Mouse (Mus musculus): ENCODE measurements around the gene Psme3. TPM values are rescaled to one million over a fixed set of nuclear protein-coding genes. Genes with fewer than 3 reads are reported as not detected.

Gene Psme3
- total and polyA plus RNA-seq, 2 experiments from 2014 or later = 74.0 to 76.5 TPM

DNA sequence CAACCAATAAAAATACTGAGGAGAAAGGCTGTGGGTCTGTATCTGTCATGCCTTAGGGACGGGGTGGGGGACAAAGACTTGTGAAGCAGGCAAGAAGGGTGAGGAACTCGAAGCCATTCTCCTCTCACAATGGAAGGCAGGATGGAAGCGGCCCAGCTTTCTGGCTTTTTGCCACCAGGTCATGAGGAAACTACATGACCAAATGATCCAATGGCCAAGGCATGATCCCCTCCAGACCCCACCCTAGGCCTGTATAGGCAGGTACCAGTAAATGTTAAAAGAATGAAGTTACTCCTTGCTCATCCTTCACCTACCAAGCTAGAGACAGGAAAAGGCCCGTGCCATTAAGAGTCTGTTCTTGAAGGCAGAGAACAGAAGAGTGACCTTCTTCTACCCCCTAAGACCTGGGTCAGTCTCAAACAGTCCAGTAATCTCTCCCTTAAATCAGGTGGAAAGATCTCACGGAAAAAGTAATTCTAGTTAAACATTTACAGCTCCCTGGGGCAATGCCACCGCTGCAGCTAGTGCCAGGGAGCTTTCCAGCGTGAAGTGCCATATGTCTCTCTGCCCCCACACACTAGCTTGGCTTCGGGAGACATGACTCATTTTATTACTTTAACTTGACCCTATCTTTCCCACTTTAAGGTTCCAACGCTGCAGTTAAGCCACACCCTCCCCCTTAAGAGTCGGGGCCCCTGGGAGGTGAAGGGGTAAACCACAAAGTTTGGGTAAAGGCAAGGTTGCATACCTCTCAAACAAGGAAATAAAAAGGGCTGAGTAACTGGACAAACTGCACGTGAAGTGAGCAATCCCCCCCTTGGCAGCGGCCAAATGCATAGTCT lies 38.4 kb upstream of the Psme3 start:
- WGBS = 83% methylated on average over 12 of the region's 12 CpGs
- Histone ChIP-seq H3K9ac (replicated peaks; ENCODE audit: low read length, poor library complexity, severe bottlenecking) (0 out of 2 replicates have a peak overlapping the region, but pooled peaks have one; percentile 84), H3K4me2 (ENCODE audit: low read depth, low read length, poor library complexity, severe bottlenecking) (peak overlapping the region; percentile 61), H3K4me1 (ENCODE audit: insufficient read depth, low read length) (peaks cover 16% of the 10 kb centered on the region; the same call in 1 of the 2 replicates), H3K9me3 (ENCODE audit: low read length) (no peaks in the 10 kb centered on the region), H3K36me3 (ENCODE audit: insufficient read depth, low read length) (no peaks in the 10 kb centered on the region), H3K27me3 (ENCODE audit: insufficient read depth, low read length) (no peaks in the 10 kb centered on the region), H3K27ac (ENCODE audit: low read depth, low read length) (no peak overlapping the region), H3K4me3 (ENCODE audit: low read depth, low read length) (peak overlapping the region; percentile 69)
- no peak for TF ChIP-seq CTCF (IDR thresholded peaks at IDR 0.05)
- ATAC-seq (ENCODE audit: low FRiP score) (no peak), DNase-seq (ENCODE audit: low spot score) (no peak)

DNA sequence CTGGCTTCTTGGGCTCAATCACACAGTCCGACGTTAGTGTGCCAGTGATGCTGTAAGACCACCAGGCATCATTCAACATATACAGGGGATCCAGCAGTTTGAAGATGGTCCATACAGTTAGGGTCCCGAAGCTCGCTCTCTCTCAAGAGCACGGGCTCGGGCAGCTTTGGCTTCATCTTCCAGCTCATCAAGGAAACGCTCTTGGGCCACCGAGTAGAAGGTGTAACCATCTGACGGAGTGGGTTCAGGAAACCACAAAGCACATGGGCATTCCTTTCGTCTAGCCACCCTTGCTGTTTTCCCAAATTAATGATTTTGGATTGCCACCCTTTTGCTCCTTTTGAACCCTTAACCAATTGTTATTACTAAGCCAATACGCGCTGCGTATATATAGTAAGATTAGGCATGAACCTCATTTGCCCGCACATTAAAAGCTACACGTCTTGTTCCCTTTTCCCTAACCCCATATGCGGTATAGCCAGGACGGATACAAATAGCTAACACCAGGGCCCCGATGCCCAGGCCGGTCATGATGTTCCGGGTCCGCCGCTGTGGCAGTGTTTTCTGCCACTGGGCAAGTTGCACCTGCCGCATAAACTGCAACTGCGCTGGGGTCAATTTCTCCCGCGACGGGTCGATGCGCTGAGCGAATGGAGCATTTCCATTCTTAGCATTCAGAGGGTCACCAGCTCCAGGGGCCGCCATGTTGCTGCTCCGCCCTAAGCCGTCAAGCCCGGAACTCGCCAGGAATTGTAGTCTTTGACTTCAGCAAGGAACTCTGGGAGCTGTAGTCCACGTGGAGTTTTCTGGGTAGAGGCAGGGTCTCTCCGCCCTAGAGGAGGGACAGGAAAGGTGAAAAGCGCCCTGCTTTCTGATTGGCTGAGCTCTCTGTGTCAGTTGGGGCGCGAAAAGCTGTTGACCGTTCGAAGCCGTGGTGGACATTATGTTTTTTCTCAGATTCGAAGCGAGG lies 37.5 kb upstream of the Psme3 start, which contains the start of the genes Cntd1 and Coa3:
Gene Cntd1 (plus strand): TSS at position 790 of the 970 bp plus-strand sequence.
Gene Coa3 (minus strand): TSS at position 892 of the 970 bp plus-strand sequence.
- Histone ChIP-seq H3K4me2 (ENCODE audit: low read depth, low read length, poor library complexity, severe bottlenecking) (peak within 1 kb of the TSS; percentile 61), H3K27ac (ENCODE audit: low read depth, low read length) (peak within 1 kb of the TSS; percentile 79), H3K36me3 (ENCODE audit: insufficient read depth, low read length) (no peaks in the 10 kb centered on the region), H3K9me3 (ENCODE audit: low read length) (no peaks in the 10 kb centered on the region), H3K9ac (replicated peaks; ENCODE audit: low read length, poor library complexity, severe bottlenecking) (peak within 1 kb of the TSS; percentile 84), H3K4me1 (ENCODE audit: insufficient read depth, low read length) (peaks cover 16% of the 10 kb centered on the region; the same call in 1 of the 2 replicates), H3K27me3 (ENCODE audit: insufficient read depth, low read length) (no peaks in the 10 kb centered on the region), H3K4me3 (ENCODE audit: low read depth, low read length) (peak within 1 kb of the TSS; percentile 69)
- TF ChIP-seq CTCF (IDR thresholded peaks at IDR 0.05) = peak; percentile 57
- ATAC-seq (ENCODE audit: low FRiP score) (peak; percentile 93), DNase-seq (ENCODE audit: low spot score) (peak; percentile 97)
- 11% methylated on average over 45 of the region's 45 CpGs for WGBS

DNA sequence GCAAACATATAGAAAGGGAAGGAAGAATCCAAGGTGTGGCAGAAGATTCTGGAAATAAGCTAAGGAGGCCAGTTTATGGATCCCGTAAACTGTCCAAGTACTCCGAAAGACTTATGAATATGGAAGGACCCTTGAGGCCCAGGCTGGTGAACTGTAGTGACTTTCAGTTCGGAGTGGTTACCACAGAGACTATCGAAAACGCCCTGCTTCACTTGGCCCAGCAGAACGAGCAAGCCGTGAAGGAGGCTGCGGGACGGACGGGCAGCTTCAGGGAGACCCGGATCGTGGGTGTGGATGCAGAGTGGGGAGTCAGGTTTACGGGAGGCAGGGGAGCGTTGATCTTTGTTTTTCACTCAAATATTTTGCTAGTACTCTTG lies 36.8 kb upstream of the Psme3 start:
- no peaks in the 10 kb centered on the region for H3K36me3 ChIP-seq (ENCODE audit: insufficient read depth, low read length)
- ATAC-seq (ENCODE audit: low FRiP score) (no peak), DNase-seq (ENCODE audit: low spot score) (no peak)
- H3K4me2 ChIP-seq (ENCODE audit: low read depth, low read length, poor library complexity, severe bottlenecking) = peak overlapping the region; percentile 61
- no peaks in the 10 kb centered on the region for H3K27me3 ChIP-seq (ENCODE audit: insufficient read depth, low read length)
- no peak for TF ChIP-seq CTCF (IDR thresholded peaks at IDR 0.05)
- H3K4me3 ChIP-seq (ENCODE audit: low read depth, low read length) = peak overlapping the region; percentile 69
- 65% methylated on average over 14 of the region's 14 CpGs for WGBS
- no peak overlapping the region; the same call in 1 of the 2 replicates for H3K9ac ChIP-seq (replicated peaks; ENCODE audit: low read length, poor library complexity, severe bottlenecking)
- H3K9me3 ChIP-seq (ENCODE audit: low read length) = no peaks in the 10 kb centered on the region
- H3K27ac ChIP-seq (ENCODE audit: low read depth, low read length) = no peak overlapping the region
- H3K4me1 ChIP-seq (ENCODE audit: insufficient read depth, low read length) = peaks cover 16% of the 10 kb centered on the region; the same call in 1 of the 2 replicates

DNA sequence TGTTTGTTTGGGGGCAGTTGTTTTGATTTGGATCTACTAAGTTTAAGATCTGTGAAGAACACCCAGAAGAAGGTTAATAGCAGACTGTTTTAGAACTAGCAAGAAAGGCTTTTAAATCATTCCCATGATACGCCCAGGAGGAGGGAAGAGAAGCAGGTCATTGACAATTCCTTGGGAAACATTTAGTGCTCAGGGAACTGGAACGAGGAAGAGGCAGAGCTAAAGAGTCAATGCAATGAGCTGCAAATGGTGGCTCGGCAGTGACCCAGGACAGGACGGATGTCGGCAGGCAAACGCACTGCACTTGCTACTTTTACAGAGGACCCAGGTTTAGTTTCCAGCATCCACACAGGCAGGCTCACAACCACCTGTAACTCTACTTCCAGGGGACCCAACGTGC lies 35.2 kb upstream of the Psme3 start:
- H3K36me3 ChIP-seq (ENCODE audit: insufficient read depth, low read length) = 0 out of 2 replicates have a peak, but pooled peaks cover 2% of the 10 kb centered on the region
- H3K4me1 ChIP-seq (ENCODE audit: insufficient read depth, low read length) = peaks cover 16% of the 10 kb centered on the region; the same call in 1 of the 2 replicates
- H3K4me3 ChIP-seq (ENCODE audit: low read depth, low read length) = no peak overlapping the region
- no peaks in the 10 kb centered on the region for H3K9me3 ChIP-seq (ENCODE audit: low read length)
- no peak for TF ChIP-seq CTCF (IDR thresholded peaks at IDR 0.05)
- no peak for DNase-seq (ENCODE audit: low spot score)
- no peak overlapping the region for H3K9ac ChIP-seq (replicated peaks; ENCODE audit: low read length, poor library complexity, severe bottlenecking)
- ATAC-seq (ENCODE audit: low FRiP score) = no peak
- H3K4me2 ChIP-seq (ENCODE audit: low read depth, low read length, poor library complexity, severe bottlenecking) = no peak overlapping the region
- WGBS = 53% methylated on average over 7 of the region's 7 CpGs
- H3K27me3 ChIP-seq (ENCODE audit: insufficient read depth, low read length) = no peaks in the 10 kb centered on the region
- H3K27ac ChIP-seq (ENCODE audit: low read depth, low read length) = no peak overlapping the region

DNA sequence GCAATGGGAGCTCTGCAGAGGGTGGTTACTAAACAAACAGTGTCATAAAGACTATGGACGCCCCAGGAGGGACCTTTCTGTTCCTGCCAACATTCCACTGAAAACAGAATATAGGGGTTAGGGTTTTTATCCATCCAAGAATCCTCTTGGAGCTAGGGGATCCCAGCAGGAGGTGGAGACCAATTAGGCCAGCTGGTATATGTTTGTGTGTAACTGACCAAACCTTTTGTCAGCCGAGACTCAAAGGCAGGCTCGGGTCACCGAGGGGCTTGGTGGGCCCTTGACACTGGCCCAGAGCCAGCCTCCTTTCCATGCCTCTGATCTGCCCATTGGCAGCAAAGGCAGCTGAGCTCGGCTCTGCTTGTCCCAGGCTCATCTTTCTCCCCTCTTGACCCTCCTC lies 33.1 kb upstream of the Psme3 start:
- H3K27me3 ChIP-seq (ENCODE audit: insufficient read depth, low read length) = no peaks in the 10 kb centered on the region
- H3K4me3 ChIP-seq (ENCODE audit: low read depth, low read length) = no peak overlapping the region
- H3K36me3 ChIP-seq (ENCODE audit: insufficient read depth, low read length) = peaks cover 5% of the 10 kb centered on the region; the same call in 1 of the 2 replicates
- no peak overlapping the region for H3K4me2 ChIP-seq (ENCODE audit: low read depth, low read length, poor library complexity, severe bottlenecking)
- peaks cover 4% of the 10 kb centered on the region; the same call in 1 of the 2 replicates for H3K4me1 ChIP-seq (ENCODE audit: insufficient read depth, low read length)
- no peak for TF ChIP-seq CTCF (IDR thresholded peaks at IDR 0.05)
- H3K27ac ChIP-seq (ENCODE audit: low read depth, low read length) = no peak overlapping the region
- DNase-seq (ENCODE audit: low spot score) (no peak), ATAC-seq (ENCODE audit: low FRiP score) (no peak)
- H3K9ac ChIP-seq (replicated peaks; ENCODE audit: low read length, poor library complexity, severe bottlenecking) = no peak overlapping the region
- 45% methylated on average over 5 of the region's 5 CpGs for WGBS
- no peaks in the 10 kb centered on the region for H3K9me3 ChIP-seq (ENCODE audit: low read length)
